ENCODE assay signal across 8 mouse cellular contexts in the genomic region with DNA sequence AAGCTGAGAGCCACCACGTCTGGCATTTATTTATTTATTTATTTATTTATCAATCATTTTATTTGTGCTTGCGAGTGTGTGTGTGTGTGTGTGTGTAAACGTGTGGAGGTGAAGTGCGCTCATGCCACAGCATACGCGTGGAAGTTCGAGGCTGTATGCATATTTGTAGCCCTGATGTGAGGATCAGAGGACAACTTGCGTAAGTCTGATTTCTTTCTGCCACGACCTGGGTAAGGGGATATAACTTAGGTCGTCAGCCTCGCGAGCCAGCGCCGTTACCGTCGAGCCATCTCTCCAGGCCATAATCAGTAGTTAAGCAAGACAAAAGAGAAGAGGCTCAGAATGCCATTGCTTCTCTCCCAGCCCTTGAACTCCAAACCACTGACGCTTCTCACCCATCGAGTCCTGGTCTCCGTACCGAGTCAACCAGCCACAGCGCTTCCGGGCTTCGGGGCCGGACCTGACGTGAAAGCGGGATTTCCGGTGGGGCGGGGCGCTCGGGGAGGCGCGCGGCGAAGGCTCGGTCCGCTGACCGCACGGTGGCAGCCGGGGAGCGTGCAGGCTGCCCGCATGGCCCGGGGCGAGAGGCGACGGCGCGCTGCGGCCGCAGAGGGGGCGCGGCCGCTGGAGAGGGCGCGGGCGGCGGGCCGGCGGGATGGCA. TPM values are rescaled to one million over a fixed set of nuclear protein-coding genes. Genes with fewer than 3 reads are reported as not detected.
DNase-seq lines count a peak whose midpoint lies in the region; ATAC-seq and TF ChIP-seq lines count a peak whose summit lies in the region.

Gene Mogs (plus strand): TSS at position 486 of the 661 bp plus-strand sequence.

- peaks cover 0 to 18% of the 10 kb centered on the region in 2 experiments; a peak in 3 of 4 replicates for H3K4me1 ChIP-seq in MEL (ENCODE audit: control insufficient read depth in 1 of 2, insufficient read depth in 2 of 2, low read length in 2 of 2)
- H3K4me1 ChIP-seq in lung, embryonic 15.5 days, result peaks cover 34% of the 10 kb centered on the region
- H3K4me1 ChIP-seq in olfactory bulb, adult 2 months (ENCODE audit: control insufficient read depth, insufficient read depth, low read length), result peaks cover 16% of the 10 kb centered on the region
- peaks cover 22% of the 10 kb centered on the region for H3K4me1 ChIP-seq in thymus, adult 2 months (replicated peaks; ENCODE audit: control insufficient read depth, insufficient read depth, low read length)

- TF ChIP-seq RAD21 in MEL (IDR thresholded peaks at IDR 0.05; ENCODE audit: low read depth, low read length), result no peak; the same call in none of the 2 replicates

- peak in 1 of 3 experiments; percentile 53; a peak in 2 of 6 replicates for TF ChIP-seq CTCF in MEL (IDR thresholded peaks at IDR 0.05 in 2 of 3, conservative IDR thresholded peaks at IDR 0.05 in 1 of 3; ENCODE audit: control insufficient read depth in 1 of 3, insufficient read depth in 1 of 3, low read depth in 2 of 3, low read length in 3 of 3, poor library complexity in 1 of 3, severe bottlenecking in 1 of 3)
- no peak for TF ChIP-seq CTCF in olfactory bulb, adult 2 months (IDR thresholded peaks at IDR 0.05; ENCODE audit: insufficient read depth, low read depth, low read length)
- peak; percentile 34; the same call in 1 of the 2 replicates for TF ChIP-seq CTCF in thymus, adult 2 months (IDR thresholded peaks at IDR 0.05; ENCODE audit: borderline replicate concordance, control insufficient read depth, extremely low read depth, insufficient read depth, low read length, poor library complexity)

- no peaks in the 10 kb centered on the region for H3K9me3 ChIP-seq in MEL (replicated peaks; ENCODE audit: insufficient read depth, low read length)
- H3K9me3 ChIP-seq in lung, embryonic 15.5 days, result no peaks in the 10 kb centered on the region

- H3K27ac ChIP-seq in MEL (ENCODE audit: control insufficient read depth, low read depth, low read length), result peak within 1 kb of the TSS; percentile 90
- H3K27ac ChIP-seq in lung, embryonic 15.5 days, result peak within 1 kb of the TSS; percentile 84
- H3K27ac ChIP-seq in olfactory bulb, adult 2 months (ENCODE audit: insufficient read depth, low read depth, low read length), result no peak within 1 kb of the TSS
- H3K27ac ChIP-seq in thymus, adult 2 months (ENCODE audit: control insufficient read depth, insufficient read depth, low read length), result peak within 1 kb of the TSS; percentile 83

- 1% methylated on average over 47 of the region's 58 CpGs for WGBS in lung, embryonic 15.5 days
- WGBS in olfactory bulb, adult 2 months, result 1% methylated on average over 57 of the region's 58 CpGs
- WGBS in thymus, adult 2 months, result under 1% methylated on average over 56 of the region's 58 CpGs

- H3K27me3 ChIP-seq in MEL (ENCODE audit: control insufficient read depth in 1 of 2, insufficient read depth in 2 of 2, low read length in 2 of 2), result no peaks in the 10 kb centered on the region
- no peaks in the 10 kb centered on the region for H3K27me3 ChIP-seq in lung, embryonic 15.5 days
- no peaks in the 10 kb centered on the region for H3K27me3 ChIP-seq in thymus, adult 2 months (ENCODE audit: control insufficient read depth, insufficient read depth, low read length)

- peaks cover 32% of the 10 kb centered on the region for H3K79me2 ChIP-seq in MEL (ENCODE audit: control insufficient read depth, insufficient read depth, low read length, poor library complexity)

- H3K4me2 ChIP-seq in lung, embryonic 15.5 days, result peak within 1 kb of the TSS; percentile 96

- peak within 1 kb of the TSS; percentile 88 for H3K9ac ChIP-seq in MEL (ENCODE audit: control insufficient read depth, low read depth, low read length, poor library complexity, severe bottlenecking)
- peak within 1 kb of the TSS; percentile 96 for H3K9ac ChIP-seq in lung, embryonic 15.5 days

- H3K36me3 ChIP-seq in MEL (ENCODE audit: control insufficient read depth in 1 of 2, insufficient read depth in 2 of 2, low read length in 2 of 2), result peaks cover 0 to 20% of the 10 kb centered on the region in 2 experiments; a peak in 3 of 4 replicates
- peaks cover 38% of the 10 kb centered on the region for H3K36me3 ChIP-seq in lung, embryonic 15.5 days
- H3K36me3 ChIP-seq in thymus, adult 2 months (ENCODE audit: control insufficient read depth, insufficient read depth, low read length), result no peaks in the 10 kb centered on the region

- no peak for TF ChIP-seq EP300 in MEL (IDR thresholded peaks at IDR 0.05; ENCODE audit: low read depth in 1 of 2, low read length in 2 of 2)

- TF ChIP-seq POLR2A in MEL (IDR thresholded peaks at IDR 0.05; ENCODE audit: control insufficient read depth in 1 of 2, insufficient read depth in 1 of 2, low read depth in 1 of 2, low read length in 2 of 2, poor library complexity in 1 of 2), result peak; percentile 93 to 97
- peak; percentile 88 for TF ChIP-seq POLR2A in olfactory bulb, adult 2 months (IDR thresholded peaks at IDR 0.05; ENCODE audit: insufficient read depth, low read depth, low read length)
- TF ChIP-seq POLR2A in thymus, adult 2 months (IDR thresholded peaks at IDR 0.05; ENCODE audit: control insufficient read depth, extremely low read depth, insufficient read depth, low read length, poor library complexity), result peak; percentile 97

- DNase-seq in MEL (ENCODE audit: low read depth, low spot score), result peak; percentile 93
- peak; percentile 88 for DNase-seq in cerebellum, adult 8-10 months
- DNase-seq in forelimb bud, embryonic 11.5 days (ENCODE audit: low read depth, low spot score), result peak; percentile 85
- peak; percentile 96 for DNase-seq in heart, postnatal 4 days
- peak; percentile 87 to 88 for DNase-seq in layer of hippocampus, adult 8-10 months (ENCODE audit: low spot score in 2 of 2)
- DNase-seq in thymus, adult 2 months, result peak; percentile 94

- ATAC-seq in lung, embryonic 15.5 days (ENCODE audit: borderline replicate concordance, extremely low read depth, low FRiP score, low TSS enrichment), result peak; percentile 87

- peak within 1 kb of the TSS; percentile 89 to 94 for H3K4me3 ChIP-seq in MEL (ENCODE audit: control insufficient read depth in 1 of 2, insufficient read depth in 1 of 2, low read depth in 2 of 2, low read length in 2 of 2)
- peak within 1 kb of the TSS; percentile 94 for H3K4me3 ChIP-seq in lung, embryonic 15.5 days
- peak within 1 kb of the TSS; percentile 78 for H3K4me3 ChIP-seq in olfactory bulb, adult 2 months (ENCODE audit: insufficient read depth, low read depth, low read length)
- peak within 1 kb of the TSS; percentile 84 for H3K4me3 ChIP-seq in thymus, adult 2 months (ENCODE audit: control insufficient read depth, insufficient read depth, low read length)

TF ChIP-seq in MEL, 35 proteins besides CTCF, POLR2A, EP300 and RAD21:
- peak; percentile 87 for TF ChIP-seq HCFC1 (IDR thresholded peaks at IDR 0.05; ENCODE audit: low read depth, low read length)
- TF ChIP-seq TBP (IDR thresholded peaks at IDR 0.05; ENCODE audit: low read depth, low read length), result peak; percentile 80
- peak; percentile 88 for TF ChIP-seq MXI1 (IDR thresholded peaks at IDR 0.05; ENCODE audit: low read depth, low read length)
- peak; percentile 98 for TF ChIP-seq ELF1 (IDR thresholded peaks at IDR 0.05; ENCODE audit: low read depth, low read length)
- TF ChIP-seq ETS1 (IDR thresholded peaks at IDR 0.05; ENCODE audit: low read depth, low read length), result peak; percentile 41; the same call in 1 of the 2 replicates
- TF ChIP-seq MEF2A (IDR thresholded peaks at IDR 0.05; ENCODE audit: extremely low read depth, insufficient replicate concordance, low read depth, low read length, poor library complexity, severe bottlenecking), result no peak
- TF ChIP-seq NRF1 (IDR thresholded peaks at IDR 0.05; ENCODE audit: insufficient read depth, low read depth, low read length, poor library complexity, severe bottlenecking), result peak; percentile 41; the same call in 1 of the 2 replicates
- peak; percentile 92 for TF ChIP-seq SIN3A (IDR thresholded peaks at IDR 0.05; ENCODE audit: low read length)
- TF ChIP-seq E2F4 (IDR thresholded peaks at IDR 0.05; ENCODE audit: borderline replicate concordance, low read depth, low read length), result no peak
- no peak for TF ChIP-seq USF2 (IDR thresholded peaks at IDR 0.05; ENCODE audit: borderline replicate concordance in 1 of 2, insufficient read depth in 1 of 2, low read depth in 1 of 2, low read length in 2 of 2)
- no peak for TF ChIP-seq MAFK (IDR thresholded peaks at IDR 0.05; ENCODE audit: borderline replicate concordance, low read depth, low read length)
- no peak for TF ChIP-seq USF1 (IDR thresholded peaks at IDR 0.05; ENCODE audit: low read depth, low read length)
- TF ChIP-seq TAL1 (IDR thresholded peaks at IDR 0.05; ENCODE audit: low read length), result no peak
- peak; percentile 95 for TF ChIP-seq POLR2AphosphoS2 (IDR thresholded peaks at IDR 0.05; ENCODE audit: low read length)
- TF ChIP-seq TCF12 (IDR thresholded peaks at IDR 0.05; ENCODE audit: low read depth, low read length), result peak; percentile 61
- no peak for TF ChIP-seq GATA1 (IDR thresholded peaks at IDR 0.05; ENCODE audit: low read depth, low read length)
- TF ChIP-seq NELFE (IDR thresholded peaks at IDR 0.05; ENCODE audit: low read depth, low read length), result peak; percentile 96
- TF ChIP-seq ZMIZ1 (IDR thresholded peaks at IDR 0.05; ENCODE audit: low read depth, low read length), result peak; percentile 72
- peak; percentile 58; the same call in 1 of the 2 replicates for TF ChIP-seq MAZ (IDR thresholded peaks at IDR 0.05; ENCODE audit: low read depth, low read length)

RNA-seq across cellular contexts. Expression of gene Mogs, which starts in this region (rescaled TPM):
- total RNA-seq in MEL (2012; rRNA removed), result 167 and 209 TPM in 2 replicates
- 100 to 1,000 TPM in 1 of 2 experiments, not detected in 1; 150 TPM for polyA plus RNA-seq in MEL (2012; ENCODE audit: insufficient read depth in 1 of 2, insufficient read length in 2 of 2, low read depth in 1 of 2, low replicate concordance in 2 of 2, missing spikeins in 1 of 2)
- 10 to 100 TPM; 11.3 to 12.3 TPM for total RNA-seq in heart, postnatal 4 days (2021)
- total RNA-seq in layer of hippocampus, adult 8-10 months (2022), result 10 to 100 TPM; 23.7 to 30.1 (median 28.2) TPM
- polyA plus RNA-seq in lung, embryonic 15.5 days (2015; fragmentation: Nextera tagmentation; extraction: Ambion mirVana), result 54.5 and 54.8 TPM in 2 replicates
- not detected in 2 replicates for polyA plus RNA-seq in olfactory bulb, adult 2 months (2012; ENCODE audit: insufficient read depth, insufficient read length, low replicate concordance, missing spikeins)
- 142 and 143 TPM in 2 replicates for polyA plus RNA-seq in thymus, adult 2 months (2012; rRNA removed)
